Mouse (Mus musculus) testis, postnatal 10 days (tissue): ENCODE data around the gene Zkscan2.

Source experiments
- DNase-seq: peaks from one replicate; pipeline ENCODE4 v3.0.0; 2021; ENCODE audit warnings: low spot score

The Zkscan2 gene

DNA sequence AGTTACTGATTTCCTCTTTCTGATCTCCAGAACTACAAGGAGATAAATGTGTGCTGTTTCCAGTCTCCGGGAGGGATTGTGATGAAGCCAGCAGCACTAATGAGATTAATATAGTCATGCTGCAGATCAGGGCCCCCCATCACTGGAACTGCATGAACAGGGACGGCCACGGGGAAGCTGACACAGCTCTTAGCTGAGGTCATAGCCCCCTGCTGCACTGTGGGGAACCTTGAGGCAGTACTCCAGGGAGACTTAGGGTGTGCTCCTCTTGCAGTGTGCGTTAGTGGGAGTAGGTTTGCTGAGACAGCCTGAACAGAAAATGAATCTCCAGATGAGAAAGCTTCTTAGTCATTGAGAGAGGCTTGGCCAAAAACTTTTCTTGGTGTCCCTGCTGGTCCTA is 69.0 kb downstream of the Zkscan2 start:
- DNase-seq = peak; percentile 28

- DNase-seq = no peak
These were observed 69.9 kb downstream of the Zkscan2 start for GRCm38 (mm10) chr7:123430411-123430705.

- no peak for DNase-seq
These were observed 70.4 kb downstream of the Zkscan2 start for GRCm38 (mm10) chr7:123429624-123430410.
